Mouse (Mus musculus) lung, adult 18-20 months (tissue): ENCODE measurements around the gene Aimp1.

Source experiments
- DNase-seq, 2 experiments: peaks; one replicate each; pipeline ENCODE4 v3.0.0; 2022; ENCODE audit warnings: mixed read lengths in 2 of 2

Gene Aimp1

GRCm38 (mm10) chr3:132684231-132684928 is at the start of gene Aimp1:
Gene Aimp1, minus strand, starts transcription at chr3:132684370.
- DNase-seq = no peak

- no peak for DNase-seq
Observed at GRCm38 (mm10) chr3:132724326-132724725, 40.2 kb upstream of the Aimp1 start.

GRCm38 (mm10) chr3:132717316-132717715 is 33.1 kb upstream of the Aimp1 start:
- no peak for DNase-seq

- no peak for DNase-seq
Observed at GRCm38 (mm10) chr3:132713913-132714312, 29.7 kb upstream of the Aimp1 start.

- no peak for DNase-seq
Observed at GRCm38 (mm10) chr3:132706977-132707376, 22.8 kb upstream of the Aimp1 start.

- DNase-seq = no peak
Observed at GRCm38 (mm10) chr3:132704216-132704615, 20.0 kb upstream of the Aimp1 start.

- no peak for DNase-seq
Observed at GRCm38 (mm10) chr3:132701368-132701767, 17.2 kb upstream of the Aimp1 start.

GRCm38 (mm10) chr3:132683447-132684230 is 531 bp downstream of the Aimp1 start, which contains the start of gene Tbck:
Gene Tbck, plus strand, starts transcription at chr3:132684144.
- peak; percentile 91 to 93 for DNase-seq

- DNase-seq = no peak
Observed at GRCm38 (mm10) chr3:132677494-132677893, 6.7 kb downstream of the Aimp1 start.

- DNase-seq = no peak
Observed at GRCm38 (mm10) chr3:132655955-132656354, 28.2 kb downstream of the Aimp1 start.

- no peak for DNase-seq
Observed at GRCm38 (mm10) chr3:132653959-132654358, 30.2 kb downstream of the Aimp1 start.

GRCm38 (mm10) chr3:132651776-132652175 is 32.4 kb downstream of the Aimp1 start:
- peak; percentile 30 to 46 for DNase-seq

GRCm38 (mm10) chr3:132650191-132650590 is 34.0 kb downstream of the Aimp1 start:
- DNase-seq = no peak

GRCm38 (mm10) chr3:132649368-132649767 is 34.8 kb downstream of the Aimp1 start:
- DNase-seq = no peak

- DNase-seq = no peak
Observed at GRCm38 (mm10) chr3:132646814-132647213, 37.4 kb downstream of the Aimp1 start.

GRCm38 (mm10) chr3:132644071-132644470 is 40.1 kb downstream of the Aimp1 start:
- DNase-seq = no peak

GRCm38 (mm10) chr3:132637080-132637479 is 47.1 kb downstream of the Aimp1 start:
- DNase-seq = no peak

- DNase-seq = no peak
Observed at GRCm38 (mm10) chr3:132633261-132633660, 50.9 kb downstream of the Aimp1 start.

GRCm38 (mm10) chr3:132629601-132630239 is 54.5 kb downstream of the Aimp1 start, which contains the start of gene Gimd1:
Gene Gimd1, plus strand, starts transcription at chr3:132629820.
- no peak for DNase-seq

- DNase-seq = no peak
Observed at GRCm38 (mm10) chr3:132628741-132629140, 55.4 kb downstream of the Aimp1 start.
